32 mouse cellular contexts compared by ENCODE assay signal in genomic region chr5:125758506-125758905, GRCm38 (mm10).
DNase-seq lines count a peak whose midpoint lies in the region; ATAC-seq and TF ChIP-seq lines count a peak whose summit lies in the region.
"Had no signal": no experiment of that assay in that cellular context is flagged by ENCODE, and none has a peak within 500 bp of the region (broad histone marks: within the 10 kb centered on the region; RNA-seq: fewer than 3 reads in every experiment).

No protein-coding gene starts in this region.

- no peak overlapping the region for H3K4me2 ChIP-seq in liver, postnatal 0 days (ENCODE audit: low read depth, low read length)
- H3K4me2 ChIP-seq: embryonic facial prominence, embryonic 13.5 days; forebrain, embryonic 12.5 days; forebrain, embryonic 15.5 days; heart, embryonic 13.5 days; hindbrain, embryonic 14.5 days had no signal

- H3K4me1 ChIP-seq in cortical plate, adult 2 months (ENCODE audit: control insufficient read depth, insufficient read depth, low read length), result peaks cover 12% of the 10 kb centered on the region
- no peaks in the 10 kb centered on the region for H3K4me1 ChIP-seq in liver, postnatal 0 days (ENCODE audit: insufficient read depth)
- H3K4me1 ChIP-seq: embryonic facial prominence, embryonic 10.5 days; embryonic facial prominence, embryonic 13.5 days; forebrain, embryonic 12.5 days; heart, embryonic 10.5 days; heart, embryonic 13.5 days had no signal

- TF ChIP-seq CTCF in left cerebral cortex, adult 2 months (IDR thresholded peaks at IDR 0.05), result no peak
- no peak for TF ChIP-seq CTCF in cortical plate, adult 2 months (IDR thresholded peaks at IDR 0.05; ENCODE audit: extremely low read depth, insufficient read depth, low read length)
- no peak for TF ChIP-seq CTCF in liver, postnatal 0 days (IDR thresholded peaks at IDR 0.05; ENCODE audit: low read depth)

- H3K27ac ChIP-seq in left cerebral cortex, adult 2 months, result peak overlapping the region; percentile 56
- peak overlapping the region; percentile 64; the same call in 1 of the 2 replicates for H3K27ac ChIP-seq in cortical plate, adult 2 months (ENCODE audit: insufficient read depth, low read length)
- H3K27ac ChIP-seq in liver, postnatal 0 days (ENCODE audit: low read depth), result no peak overlapping the region
- H3K27ac ChIP-seq: embryonic facial prominence, embryonic 10.5 days; embryonic facial prominence, embryonic 13.5 days; forebrain, embryonic 12.5 days; forebrain, embryonic 15.5 days; heart, adult 2 months; heart, embryonic 10.5 days; heart, embryonic 13.5 days; hindbrain, embryonic 14.5 days; hindbrain, postnatal 0 days had no signal

- DNase-seq in frontal cortex, adult 2 months (ENCODE audit: extremely low spot score in 1 of 2, low spot score in 1 of 2), result peak; percentile 49
- no peak for DNase-seq in frontal cortex, postnatal 25 days (ENCODE audit: low spot score in 2 of 2)
- DNase-seq in left cerebral cortex, adult 2 months (ENCODE audit: extremely low spot score in 1 of 2, low spot score in 2 of 2), result no peak
- DNase-seq in left cerebral cortex, adult 18-20 months (ENCODE audit: low spot score in 2 of 2), result no peak
- DNase-seq in liver, postnatal 0 days, result no peak
- DNase-seq: adrenal gland, postnatal 10 days; adrenal gland, postnatal 36 days; B cell, adult 2 months; cerebellum, adult 11 months; cerebellum, adult 2 months; cerebellum, adult 9-11 months; cerebellum, postnatal 25 days; embryo, embryonic 11 days; gastrocnemius, postnatal 10 days; gastrocnemius, postnatal 36 days; heart, adult 2 months; heart, postnatal 14 days; heart, postnatal 4 days had no signal

- WGBS in liver, postnatal 0 days (ENCODE audit: insufficient replicate concordance), result 61% methylated on average over 1 of the region's 1 CpGs

- H3K9ac ChIP-seq in liver, postnatal 0 days (replicated peaks), result no peak overlapping the region
- H3K9ac ChIP-seq: embryonic facial prominence, embryonic 13.5 days; forebrain, embryonic 12.5 days; forebrain, embryonic 15.5 days; heart, embryonic 13.5 days; hindbrain, embryonic 14.5 days had no signal

- H3K4me3 ChIP-seq in left cerebral cortex, adult 2 months, result no peak overlapping the region
- H3K4me3 ChIP-seq in cortical plate, adult 2 months (ENCODE audit: insufficient read depth, low read length), result no peak overlapping the region
- no peak overlapping the region for H3K4me3 ChIP-seq in liver, postnatal 0 days (ENCODE audit: low read depth, low read length)
- H3K4me3 ChIP-seq: embryonic facial prominence, embryonic 10.5 days; embryonic facial prominence, embryonic 13.5 days; erythroblast, embryonic 14.5 days; forebrain, embryonic 12.5 days; forebrain, embryonic 15.5 days; heart, adult 2 months; heart, embryonic 10.5 days; heart, embryonic 13.5 days had no signal

- H3K36me3 ChIP-seq in liver, postnatal 0 days (replicated peaks; ENCODE audit: insufficient read depth, low read length), result no peaks in the 10 kb centered on the region
- H3K36me3 ChIP-seq: embryonic facial prominence, embryonic 10.5 days; embryonic facial prominence, embryonic 13.5 days; forebrain, embryonic 12.5 days; forebrain, embryonic 15.5 days; G1E; heart, embryonic 10.5 days; heart, embryonic 13.5 days had no signal

- no peaks in the 10 kb centered on the region for H3K9me3 ChIP-seq in liver, postnatal 0 days (ENCODE audit: low read length)
- H3K9me3 ChIP-seq: embryonic facial prominence, embryonic 10.5 days; embryonic facial prominence, embryonic 13.5 days; forebrain, embryonic 12.5 days; forebrain, embryonic 15.5 days; heart, embryonic 10.5 days had no signal

- no peak for TF ChIP-seq EP300 in liver, postnatal 0 days (IDR thresholded peaks at IDR 0.05; ENCODE audit: low read depth)

- no peak for ATAC-seq in liver, postnatal 0 days
- ATAC-seq: forebrain, embryonic 15.5 days; hindbrain, postnatal 0 days; inflammation-experienced regulatory T-cells, adult 6 months; Patski had no signal

- no peak for TF ChIP-seq POLR2A in cortical plate, adult 2 months (IDR thresholded peaks at IDR 0.05; ENCODE audit: extremely low read depth, insufficient read depth, low read length)

- H3K27me3 ChIP-seq in liver, postnatal 0 days (ENCODE audit: insufficient read depth, low read length), result no peaks in the 10 kb centered on the region
- H3K27me3 ChIP-seq: CH12.LX; embryonic facial prominence, embryonic 13.5 days; forebrain, embryonic 12.5 days; forebrain, embryonic 15.5 days; heart, embryonic 13.5 days; Patski had no signal

- intact Hi-C loops in left cerebral cortex, adult 2 months (cut with DNase I), result no loop called here

Comparison
In these comparisons a context has a peak if more than half of its experiments do, and no peak if none do; other contexts are left out.
1. DNase-seq: peak in frontal cortex, adult 2 months (2 of 2); none in frontal cortex, postnatal 25 days (0 of 2), left cerebral cortex, adult 2 months (0 of 2), left cerebral cortex, adult 18-20 months (0 of 2) and liver, postnatal 0 days (single experiment).